Mouse (Mus musculus): ENCODE results near the gene Zfp709. TPM values are rescaled to one million over a fixed set of nuclear protein-coding genes. Genes with fewer than 3 reads are reported as not detected.
A peak's percentile ranks its signal among the peaks of the same experiment; 100 is the strongest.
"Not testable (repeated sequence)": the region's sequence is repeated elsewhere in the genome, so short reads cannot be mapped to it uniquely, and the experiment has no call there.

Gene Zfp709
- 1 to 10 TPM; 5.5 to 6.7 TPM for total RNA-seq (2021)

DNA sequence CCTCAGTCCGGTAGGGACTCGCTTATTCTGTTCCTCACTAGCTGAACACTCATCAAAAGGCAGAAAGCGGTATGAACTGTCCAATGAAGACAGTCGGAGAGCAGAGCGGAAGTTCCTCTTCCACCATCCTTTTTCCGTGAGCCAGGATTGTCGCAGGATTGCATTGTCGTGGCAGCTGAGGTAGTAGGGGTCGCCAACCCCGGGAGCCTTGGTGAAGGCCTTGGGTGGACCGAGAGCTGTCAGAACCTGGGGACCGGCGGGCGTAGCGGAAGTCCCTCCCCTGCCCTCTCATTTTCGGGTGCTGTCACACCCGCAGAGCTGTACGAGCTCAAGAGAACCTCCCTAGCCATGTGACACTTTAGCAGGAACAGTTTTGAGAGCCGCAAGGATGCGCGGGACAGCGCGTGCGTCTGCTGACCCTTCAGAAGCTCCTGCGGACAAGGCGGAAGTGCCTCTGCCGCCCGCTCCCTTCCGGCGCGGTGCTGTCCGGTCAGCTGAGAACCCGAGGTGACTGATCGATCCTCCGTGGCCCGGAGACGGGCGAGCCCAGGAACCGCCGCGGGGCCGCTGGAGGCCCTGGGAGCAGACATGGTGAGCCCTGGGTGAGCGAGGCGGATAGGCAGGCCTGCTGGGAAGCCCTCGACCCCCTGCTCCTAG is at the start of gene Zfp709:
Gene Zfp709 (plus strand): TSS at position 402 of the 657 bp plus-strand sequence.
- intact Hi-C loops (cut with DNase I) = no loop called here
- DNase-seq (ENCODE audit: low spot score) = peak; percentile 58

DNA sequence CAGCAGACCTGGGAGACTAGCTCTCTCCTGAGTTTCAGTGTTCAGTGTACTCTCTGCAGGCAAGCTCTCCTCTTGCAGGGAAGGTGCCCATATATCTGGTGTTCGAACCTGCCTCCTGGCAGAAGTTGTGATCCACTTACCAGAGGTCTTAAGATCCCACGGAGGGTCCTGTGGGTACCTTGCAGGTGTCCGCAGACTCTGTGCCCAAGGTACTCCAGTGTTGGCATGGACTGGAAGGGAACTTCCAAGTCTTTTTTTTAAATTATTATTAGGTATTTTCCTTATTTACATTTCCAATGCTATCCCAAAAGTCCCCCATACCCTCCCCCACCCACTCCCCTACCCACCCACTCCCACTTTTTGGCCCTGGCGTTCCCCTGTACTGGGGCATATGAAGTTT is 43.6 kb upstream of the Zfp709 start:
- DNase-seq (ENCODE audit: low spot score); intact Hi-C loops (cut with DNase I): not testable (repeated sequence)

DNA sequence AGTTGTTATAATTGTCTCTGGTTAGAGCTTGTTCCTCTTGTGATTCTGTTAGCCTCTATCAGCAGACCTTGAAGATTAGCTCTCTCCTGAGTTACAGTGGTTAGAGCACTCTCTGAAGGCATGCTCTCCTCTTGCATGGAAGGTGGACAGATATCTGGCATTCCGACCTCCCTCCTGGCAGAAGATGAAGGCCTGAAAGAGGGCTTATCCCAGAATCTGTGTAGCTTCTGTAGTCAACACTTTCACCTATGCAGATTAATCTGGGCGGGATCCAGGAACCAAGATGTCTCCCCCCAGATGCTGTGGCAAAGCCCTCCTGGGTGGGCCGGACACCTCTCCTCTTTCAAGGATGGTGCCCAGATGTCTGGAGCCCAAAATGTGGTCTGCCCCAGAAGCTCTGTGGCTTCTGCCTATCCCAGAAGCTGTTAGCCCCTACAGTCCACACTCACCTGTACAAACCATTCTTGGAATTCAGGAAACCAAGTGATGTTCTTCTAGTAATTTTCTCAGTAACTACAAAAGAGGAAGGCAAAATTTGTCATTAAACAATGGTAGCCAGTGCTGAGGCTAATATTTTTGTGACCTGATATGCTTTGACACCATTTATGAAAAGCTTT is 40.5 kb upstream of the Zfp709 start:
- DNase-seq (ENCODE audit: low spot score); intact Hi-C loops (cut with DNase I): not testable (repeated sequence)

DNA sequence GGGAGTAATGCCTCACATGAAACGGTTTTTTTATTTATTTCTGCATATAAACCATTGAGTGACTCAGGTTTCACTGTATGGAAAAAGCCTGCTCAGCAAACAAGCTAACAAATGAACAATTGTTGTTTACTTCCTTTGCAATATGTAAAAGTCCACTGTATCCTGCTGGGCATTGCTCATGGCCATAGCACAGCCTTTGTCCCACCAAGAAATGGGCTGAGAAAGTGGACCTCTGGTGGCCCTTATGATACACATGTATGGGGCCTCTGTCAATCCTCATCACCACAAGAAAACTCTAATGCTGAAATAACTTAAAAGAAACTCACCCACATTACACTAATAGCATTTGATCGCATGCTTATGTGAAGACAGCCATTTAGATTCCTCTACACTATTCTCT is 39.3 kb upstream of the Zfp709 start:
- DNase-seq (ENCODE audit: low spot score); intact Hi-C loops (cut with DNase I): not testable (repeated sequence)

DNA sequence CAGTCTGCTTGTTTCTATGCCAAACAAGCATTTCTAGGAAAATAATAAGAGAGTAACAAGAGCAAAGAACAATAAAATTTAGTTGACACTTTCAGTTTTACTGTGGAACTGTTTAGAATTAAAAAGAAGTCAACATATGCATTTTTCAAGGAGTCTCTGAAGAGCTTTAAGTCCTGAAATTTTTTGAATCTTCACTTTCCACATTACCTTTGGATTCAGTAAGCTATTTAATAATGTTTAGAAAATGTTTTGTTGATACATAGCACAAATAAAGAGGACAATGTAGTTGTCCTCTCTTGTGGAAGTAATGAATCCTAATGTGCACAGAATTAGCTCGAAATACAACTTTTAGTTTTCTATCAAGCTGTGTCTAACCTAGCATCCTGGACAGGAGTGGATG is 37.4 kb upstream of the Zfp709 start:
- DNase-seq (ENCODE audit: low spot score); intact Hi-C loops (cut with DNase I): not testable (repeated sequence)

DNA sequence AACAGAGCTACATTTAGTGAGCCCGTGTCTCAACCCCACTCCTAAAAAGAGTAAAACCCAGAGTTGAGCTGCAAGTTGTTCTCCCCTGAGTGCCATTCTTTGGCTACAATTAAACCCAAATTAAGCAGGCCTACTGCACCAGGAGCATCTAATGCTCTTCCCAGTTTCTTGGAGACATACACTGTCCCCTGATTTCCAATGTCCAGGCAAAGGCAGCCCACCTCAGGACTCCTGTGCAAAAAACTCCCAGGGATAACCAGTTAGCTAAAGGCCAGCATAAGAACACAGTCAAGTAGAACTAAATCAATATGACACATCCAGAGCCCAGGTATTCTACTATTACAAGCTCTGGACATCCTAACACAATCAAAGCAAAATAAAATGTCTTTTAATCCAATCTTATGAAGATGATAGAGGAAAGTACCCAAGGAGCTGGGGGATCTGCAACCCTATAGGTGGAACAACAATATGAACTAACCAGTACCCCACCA is 35.8 kb upstream of the Zfp709 start:
- intact Hi-C loops (cut with DNase I); DNase-seq (ENCODE audit: low spot score): not testable (repeated sequence)

DNA sequence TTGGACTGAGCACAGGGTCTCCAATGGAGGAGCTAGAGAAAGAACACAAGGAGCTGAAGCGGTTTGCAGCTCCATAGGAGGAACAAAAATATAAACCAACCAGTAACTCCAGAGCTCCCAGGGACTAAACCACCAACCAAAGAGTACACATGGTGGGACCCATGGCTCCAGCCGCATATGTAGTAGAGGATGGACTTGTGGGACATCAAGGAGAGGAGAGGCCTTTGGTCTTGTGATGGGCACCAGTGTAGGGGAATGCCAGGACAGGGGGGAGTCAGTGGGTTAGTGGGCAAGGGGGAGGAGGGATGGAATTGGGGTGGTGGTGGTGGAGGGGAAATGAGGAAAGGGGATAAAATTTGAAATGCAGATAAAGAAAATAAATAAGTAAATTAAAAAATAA is 35.1 kb upstream of the Zfp709 start:
- intact Hi-C loops (cut with DNase I); DNase-seq (ENCODE audit: low spot score): not testable (repeated sequence)

DNA sequence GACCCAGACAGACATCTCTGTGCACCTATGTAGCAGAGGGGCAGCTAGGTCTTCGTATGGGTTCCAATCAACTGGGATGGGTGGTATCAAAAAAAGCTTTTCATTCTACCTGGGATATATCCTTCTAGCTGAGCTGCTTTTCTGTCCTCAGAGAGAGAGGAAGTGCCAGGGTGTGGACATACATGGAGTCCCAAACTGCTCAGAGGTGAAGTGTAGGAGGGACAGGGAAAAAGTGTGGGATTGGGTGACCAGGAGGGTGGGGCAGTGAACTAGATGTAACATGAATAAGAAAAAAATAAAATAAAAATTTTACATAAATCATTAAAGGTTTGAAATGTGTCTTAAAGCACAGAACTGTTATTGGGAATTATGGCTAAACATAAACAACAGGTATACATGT is 30.8 kb upstream of the Zfp709 start:
- intact Hi-C loops (cut with DNase I); DNase-seq (ENCODE audit: low spot score): not testable (repeated sequence)

DNA sequence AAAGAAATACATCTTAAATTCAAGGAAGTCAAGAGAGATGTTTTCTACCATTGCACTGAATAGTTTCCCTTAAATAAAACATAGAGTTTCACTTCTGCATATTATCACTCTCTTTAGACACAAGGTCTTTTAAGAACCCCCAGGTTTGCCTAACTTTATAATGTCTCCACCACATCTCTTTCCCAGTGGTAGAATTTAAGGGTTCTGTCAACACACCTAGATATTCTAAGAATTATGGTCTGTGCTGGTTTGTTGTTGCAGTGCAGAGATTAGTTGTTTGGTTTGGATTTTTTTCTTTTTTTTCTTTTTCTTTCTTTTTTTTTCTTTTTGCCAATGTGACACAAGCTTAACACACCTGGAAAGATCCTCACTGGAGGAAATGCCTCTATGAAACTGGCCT is 28.5 kb upstream of the Zfp709 start:
- DNase-seq (ENCODE audit: low spot score); intact Hi-C loops (cut with DNase I): not testable (repeated sequence)

DNA sequence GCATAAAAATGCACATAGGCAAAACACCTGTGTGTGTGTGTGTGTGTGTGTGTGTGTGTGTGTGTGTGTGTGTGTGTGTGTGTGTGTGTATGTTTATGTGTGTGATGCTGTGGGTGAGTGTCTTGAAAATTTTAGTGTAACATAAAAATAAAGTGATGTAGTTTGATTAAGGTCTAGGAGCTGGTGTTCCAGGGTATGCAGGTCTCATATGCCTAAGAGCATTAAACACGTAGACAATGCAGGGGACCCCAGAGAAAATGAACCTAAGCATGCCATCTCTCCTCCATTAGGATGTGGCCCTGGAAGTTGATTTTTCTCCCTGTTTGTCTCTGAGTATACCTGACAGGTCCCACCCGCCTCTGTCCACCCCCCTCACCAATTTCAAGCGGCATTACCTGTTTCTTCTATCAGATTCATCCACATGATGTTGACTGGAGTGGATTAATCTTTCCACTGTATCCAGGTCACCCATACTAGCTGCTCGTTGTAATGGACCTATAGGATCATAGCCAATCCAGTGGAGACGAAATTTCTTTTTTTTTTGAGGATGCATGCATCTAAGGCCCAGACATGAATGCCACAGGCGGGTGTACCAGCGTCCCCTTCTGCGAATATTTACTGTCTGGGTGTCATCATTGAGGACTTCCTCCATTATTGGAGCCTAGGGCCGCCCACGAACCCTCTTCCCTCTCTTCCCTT is 25.0 kb upstream of the Zfp709 start:
- intact Hi-C loops (cut with DNase I); DNase-seq (ENCODE audit: low spot score): not testable (repeated sequence)

DNA sequence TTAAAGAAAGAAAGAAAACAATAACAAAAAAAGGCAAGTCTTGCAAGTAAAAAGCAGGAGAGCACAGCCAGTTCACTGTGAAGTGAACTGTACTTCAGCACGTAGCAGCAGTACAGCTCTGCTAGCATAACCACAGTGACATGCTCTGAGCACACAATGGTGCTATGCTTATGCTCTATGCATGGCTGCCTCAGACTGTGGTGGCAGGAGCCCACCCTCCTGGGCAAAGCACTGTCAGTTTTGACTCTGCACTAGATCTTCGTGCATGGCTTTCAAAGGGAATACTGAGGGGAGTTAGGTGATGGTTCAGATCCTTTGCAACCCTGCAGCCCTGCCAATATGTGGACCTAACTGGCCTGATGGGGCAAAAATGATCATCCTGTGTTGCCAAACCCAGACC is 24.5 kb upstream of the Zfp709 start:
- DNase-seq (ENCODE audit: low spot score); intact Hi-C loops (cut with DNase I): not testable (repeated sequence)

DNA sequence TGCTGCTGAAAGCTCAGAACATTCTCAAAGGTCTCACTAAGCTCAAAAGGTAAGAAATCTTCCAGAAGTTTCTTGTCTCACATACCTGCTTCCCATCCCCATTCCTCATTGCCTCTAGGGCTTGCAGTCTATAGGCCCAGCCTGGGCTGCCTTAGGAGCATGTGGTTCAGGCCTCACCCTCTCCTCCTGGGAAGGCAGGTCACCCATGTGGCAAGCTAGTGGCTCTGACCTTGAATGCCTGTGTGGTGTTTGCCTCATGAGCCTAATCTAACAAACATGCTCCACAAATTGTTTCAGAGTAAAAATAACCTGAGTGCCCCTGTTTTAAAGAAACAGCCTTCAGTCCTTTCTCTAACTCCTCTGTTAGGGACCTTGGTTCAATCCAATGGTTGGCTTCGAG is 20.3 kb upstream of the Zfp709 start:
- DNase-seq (ENCODE audit: low spot score); intact Hi-C loops (cut with DNase I): not testable (repeated sequence)

DNA sequence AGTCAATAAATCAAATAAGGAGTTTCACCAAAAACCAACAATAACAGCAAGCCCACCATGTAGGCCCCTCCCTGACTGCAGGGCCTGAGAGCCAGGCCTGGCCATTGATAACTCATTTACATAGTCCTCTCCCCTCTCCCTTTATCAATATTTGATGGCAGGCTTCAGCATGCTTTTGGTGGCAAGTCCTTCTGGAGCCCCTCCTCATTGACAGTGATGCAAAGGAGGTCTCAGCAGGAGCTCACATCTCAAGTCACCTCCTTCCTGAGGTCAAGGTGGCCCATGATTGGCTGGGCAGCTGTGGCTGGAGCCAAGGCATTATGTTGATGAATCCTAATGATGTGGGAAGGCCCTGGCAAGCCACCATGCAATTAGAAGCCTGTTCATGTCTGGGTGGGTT is 19.8 kb upstream of the Zfp709 start:
- intact Hi-C loops (cut with DNase I); DNase-seq (ENCODE audit: low spot score): not testable (repeated sequence)

DNA sequence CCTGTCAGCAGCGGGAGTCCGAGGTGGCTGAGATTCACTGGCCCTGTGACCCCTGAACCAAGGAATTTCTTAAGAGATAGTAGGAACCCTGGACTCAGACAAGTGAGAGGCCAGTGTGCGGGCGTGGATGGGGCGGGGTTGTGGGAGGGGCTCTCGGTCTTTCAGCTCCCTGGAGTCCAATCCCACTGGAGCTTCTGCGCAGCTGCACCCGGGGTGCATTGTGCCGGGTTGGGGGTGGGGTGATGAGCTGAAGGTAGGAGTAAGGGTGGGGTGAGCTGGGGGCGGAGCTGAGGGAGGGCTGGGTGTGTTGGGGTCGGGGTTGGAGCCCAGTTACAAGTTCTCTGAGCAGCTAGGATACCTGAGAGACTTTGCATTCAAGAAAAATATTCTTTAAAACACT is 18.8 kb downstream of the Zfp709 start:
- DNase-seq (ENCODE audit: low spot score); intact Hi-C loops (cut with DNase I): not testable (repeated sequence)

DNA sequence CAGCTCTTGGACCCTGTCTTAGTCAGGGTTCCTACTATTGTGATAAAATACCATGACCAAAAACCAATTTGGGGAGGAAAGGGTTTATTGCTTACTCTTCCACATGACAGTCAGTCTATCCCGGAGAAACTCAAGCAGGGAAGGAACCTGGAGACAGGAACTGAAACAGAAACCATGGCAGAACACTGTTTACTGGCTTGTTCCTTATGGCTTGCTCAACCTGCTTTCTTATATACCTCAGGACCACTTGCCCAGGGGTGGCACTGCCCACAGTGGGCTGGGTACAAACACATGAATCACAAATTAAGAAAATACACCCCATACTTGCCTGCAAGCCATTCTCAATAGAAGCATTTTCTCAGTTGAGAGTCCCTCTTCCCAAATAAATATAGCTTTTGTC is 21.3 kb downstream of the Zfp709 start:
- intact Hi-C loops (cut with DNase I); DNase-seq (ENCODE audit: low spot score): not testable (repeated sequence)

DNA sequence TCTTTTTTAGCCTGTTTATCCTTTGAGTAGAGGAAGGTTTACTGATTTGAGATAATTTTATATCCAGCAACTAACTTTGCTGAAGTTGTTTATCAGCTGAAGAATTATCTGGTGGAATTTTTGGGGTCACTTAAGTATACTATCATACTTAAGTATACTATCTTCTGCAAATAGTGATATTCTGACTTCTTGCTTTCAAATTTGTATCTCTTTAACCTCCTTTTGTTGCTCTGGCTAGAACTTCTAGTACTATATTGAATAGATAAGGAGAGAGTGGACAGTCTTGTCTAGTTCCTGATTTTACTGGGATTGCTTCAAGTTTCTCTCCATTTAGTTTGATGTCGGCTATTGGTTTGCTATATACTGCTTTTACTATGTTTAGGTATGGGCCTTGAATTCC is 25.0 kb downstream of the Zfp709 start:
- intact Hi-C loops (cut with DNase I) = loop anchor here (5.0 kb wide), 1 partner anchor 65 kb away; no protein-coding TSS in a partner anchor
- DNase-seq (ENCODE audit: low spot score) = no peak

DNA sequence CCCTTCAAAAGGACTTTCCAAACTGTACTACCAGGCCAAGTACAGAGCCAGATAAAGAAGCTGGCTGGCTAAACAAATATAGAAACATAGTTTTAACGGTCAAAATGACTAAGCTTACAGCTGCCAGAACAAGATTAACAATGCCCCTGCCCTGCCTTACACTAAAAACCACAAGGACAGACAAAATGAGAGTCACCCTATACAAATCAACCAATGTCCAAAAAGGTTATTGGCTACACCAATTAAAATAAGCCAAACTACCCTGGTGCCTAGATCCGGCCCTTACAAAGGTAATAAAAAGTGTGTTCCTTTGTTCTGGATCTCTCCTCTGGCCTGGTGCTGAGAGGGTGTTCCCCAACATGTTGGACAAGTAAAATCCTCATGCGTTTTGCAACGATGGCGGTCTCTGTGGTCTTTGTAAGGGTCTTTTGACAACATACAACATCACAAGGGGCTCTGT is 26.0 kb downstream of the Zfp709 start:
- no peak for DNase-seq (ENCODE audit: low spot score)
- intact Hi-C loops (cut with DNase I) = loop anchor here (1.0 to 5.0 kb wide), 2 partner anchors 15 to 64 kb away; no protein-coding TSS in a partner anchor

DNA sequence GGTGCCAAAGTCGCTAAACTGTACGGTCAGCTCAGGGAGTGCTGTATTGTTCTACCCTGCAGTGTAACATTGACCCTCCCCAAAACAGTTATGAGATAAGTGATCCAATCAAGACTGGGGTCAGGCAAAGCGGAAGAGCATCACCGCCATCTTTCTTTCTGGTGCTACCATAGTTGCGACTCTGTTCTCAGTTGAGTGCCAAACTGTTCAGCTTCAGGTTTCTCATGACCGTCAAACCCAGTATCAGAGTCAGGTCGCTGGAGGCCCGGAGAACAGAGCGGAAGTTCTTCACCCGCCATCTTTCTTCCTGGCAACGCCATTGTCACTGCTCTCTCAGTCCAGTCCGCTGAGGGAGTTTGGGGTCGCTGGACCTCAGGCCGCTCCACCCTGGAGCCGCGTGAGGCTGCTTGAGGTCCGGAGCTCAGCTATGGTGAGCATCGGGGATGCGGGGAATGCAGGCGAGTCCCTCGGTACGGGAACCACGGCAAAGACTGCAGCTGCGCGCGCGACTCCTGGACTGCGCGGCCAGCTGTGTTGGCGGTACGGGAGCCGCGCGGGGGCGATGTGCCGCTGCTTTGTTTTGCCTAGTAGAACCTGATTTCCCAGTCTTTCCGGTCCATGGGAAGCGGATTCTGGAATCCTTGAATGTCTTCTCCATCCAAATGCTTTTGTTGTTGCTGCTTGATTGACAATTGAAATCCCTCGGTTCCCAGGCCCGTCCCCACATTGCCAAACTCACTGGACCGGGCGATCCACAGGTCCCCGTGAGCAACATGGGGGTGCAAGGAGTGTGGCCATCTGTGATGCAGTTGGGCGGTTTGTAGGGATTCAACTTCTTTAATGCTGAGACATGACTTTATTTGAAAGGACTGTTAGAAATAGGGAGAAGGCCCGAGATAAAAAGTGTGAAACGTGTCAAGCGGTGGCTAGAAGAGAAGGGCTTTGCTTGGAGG is 26.8 kb downstream of the Zfp709 start, which contains the start of the genes Zfp882 and Zfp617:
Gene Zfp882 (plus strand): TSS at position 300 of the 953 bp plus-strand sequence.
Gene Zfp617 (plus strand): TSS at position 327 of the 953 bp plus-strand sequence.
- DNase-seq (ENCODE audit: low spot score) = peak; percentile 75
- intact Hi-C loops (cut with DNase I) = loop anchor here (1.0 to 5.0 kb wide), 2 partner anchors 15 to 64 kb away; no protein-coding TSS in a partner anchor

DNA sequence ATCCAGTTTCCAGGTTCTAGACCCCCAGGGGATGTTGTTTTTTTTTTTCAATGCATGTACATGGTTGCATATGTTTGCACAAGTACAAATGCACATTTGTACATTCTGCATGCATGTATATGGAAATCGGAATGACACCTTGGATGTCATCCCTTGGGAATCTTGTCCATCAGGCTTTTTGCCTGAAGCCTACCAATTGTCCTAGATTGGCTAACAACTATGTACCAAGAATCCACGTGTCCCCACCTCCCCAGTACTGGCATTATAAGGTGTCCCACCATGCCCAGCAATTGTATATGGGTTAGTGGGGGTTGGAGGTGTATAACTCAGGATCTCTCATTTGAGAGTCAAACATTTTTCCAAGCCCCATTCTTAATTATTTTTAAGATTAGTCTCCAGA is 30.5 kb downstream of the Zfp709 start:
- intact Hi-C loops (cut with DNase I) = no loop called here
- no peak for DNase-seq (ENCODE audit: low spot score)

Data from heart, postnatal 25 days (tissue).